Mouse (Mus musculus): ENCODE data around the gene Mndal. TPM values are rescaled to one million over a fixed set of nuclear protein-coding genes. Genes with fewer than 3 reads are reported as not detected.
"Not testable (repeated sequence)": the region's sequence is repeated elsewhere in the genome, so short reads cannot be mapped to it uniquely, and the experiment has no call there.

Mndal gene
- polyA plus RNA-seq, 1 experiment from 2014 or later: 0.78 TPM

DNA sequence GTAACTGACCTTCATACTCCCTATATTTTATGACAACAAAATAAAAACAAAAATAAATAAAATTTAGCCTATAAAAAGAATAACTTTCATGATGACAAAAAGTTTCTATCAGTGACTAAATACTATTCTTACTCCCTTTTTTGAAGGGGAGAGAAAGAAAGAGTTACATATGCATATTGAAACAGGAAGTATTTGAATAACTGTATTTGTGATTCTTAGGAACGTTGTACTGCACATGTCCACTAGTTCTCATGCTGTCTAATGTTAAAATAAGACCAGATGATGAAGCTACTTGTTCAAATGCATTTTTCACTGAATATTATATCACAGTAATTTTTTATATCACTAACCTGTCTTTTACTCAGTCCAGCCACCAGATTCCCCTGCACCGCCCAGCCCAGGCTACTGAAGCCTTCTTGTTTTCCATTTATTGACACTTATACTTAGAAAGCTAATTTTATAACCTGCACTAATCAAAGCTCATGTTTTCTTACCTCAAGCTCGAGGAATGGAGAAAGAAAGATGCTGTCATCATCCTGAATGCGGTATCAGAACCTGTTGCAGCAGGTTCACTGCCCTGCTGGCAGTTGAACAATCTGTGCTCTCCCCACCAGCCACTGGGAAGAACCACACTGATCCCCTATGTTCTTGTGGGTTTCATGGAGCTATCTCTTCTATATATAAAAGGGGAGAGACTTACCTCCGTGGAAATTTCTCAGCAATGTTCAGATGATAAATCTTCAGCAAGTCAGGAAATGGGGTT is 62.9 kb downstream of the Mndal start:
- not testable (repeated sequence) for H3K27me3 ChIP-seq; H3K4me2 ChIP-seq; H3K4me3 ChIP-seq; H3K9ac ChIP-seq; H3K9me3 ChIP-seq; H3K27ac ChIP-seq (replicated peaks); H3K4me1 ChIP-seq (replicated peaks); ATAC-seq (ENCODE audit: low read depth); H3K36me3 ChIP-seq
- 80% methylated on average over 5 of the region's 5 CpGs for WGBS

DNA sequence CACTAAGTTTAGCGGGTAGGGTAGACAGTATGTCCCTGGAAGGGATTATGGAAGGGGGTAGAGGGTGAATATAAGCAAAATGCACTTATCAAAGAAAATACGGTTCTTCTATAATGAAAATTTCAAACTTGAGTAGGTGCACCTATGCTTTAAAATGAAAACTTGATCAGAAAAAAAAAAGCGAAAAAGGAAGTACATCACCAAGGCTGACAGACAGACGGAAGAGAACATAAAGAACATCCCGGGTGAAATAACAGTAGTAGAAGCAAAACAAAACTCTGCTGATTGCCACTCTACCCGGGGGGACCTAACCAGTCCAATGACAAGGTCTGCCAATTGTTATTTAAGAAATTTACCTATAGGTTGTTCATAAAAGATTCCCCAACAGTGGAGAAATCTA is 64.0 kb downstream of the Mndal start:
- not testable (repeated sequence) for H3K9me3 ChIP-seq; H3K4me1 ChIP-seq (replicated peaks); H3K4me2 ChIP-seq; H3K36me3 ChIP-seq; H3K27ac ChIP-seq (replicated peaks); ATAC-seq (ENCODE audit: low read depth); H3K27me3 ChIP-seq; H3K4me3 ChIP-seq; H3K9ac ChIP-seq
- WGBS: 96% methylated on average over 6 of the region's 6 CpGs

DNA sequence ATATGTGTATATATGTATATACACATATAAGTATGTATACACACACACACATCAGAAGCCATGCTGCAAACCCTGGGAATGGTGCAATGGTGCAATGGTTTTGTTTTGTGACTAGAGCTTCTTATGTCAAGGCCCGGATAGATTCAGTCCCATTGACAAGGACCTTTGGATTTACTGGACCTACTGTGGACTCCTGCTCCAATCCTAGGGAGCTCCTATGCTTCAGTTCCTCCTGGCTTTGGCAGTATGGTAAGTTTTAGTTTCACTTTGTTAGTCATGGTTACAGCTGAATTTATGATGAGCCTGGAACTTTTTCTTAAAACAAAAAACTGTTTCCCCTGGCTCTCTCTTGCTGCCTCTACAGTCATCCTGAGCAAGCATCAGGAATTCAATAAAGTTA is 65.2 kb downstream of the Mndal start:
- H3K4me3 ChIP-seq; H3K4me1 ChIP-seq (replicated peaks); H3K4me2 ChIP-seq; H3K9ac ChIP-seq; H3K9me3 ChIP-seq; H3K36me3 ChIP-seq; H3K27ac ChIP-seq (replicated peaks); H3K27me3 ChIP-seq; ATAC-seq (ENCODE audit: low read depth): not testable (repeated sequence)
- 92% methylated on average over 1 of the region's 1 CpGs for WGBS

DNA sequence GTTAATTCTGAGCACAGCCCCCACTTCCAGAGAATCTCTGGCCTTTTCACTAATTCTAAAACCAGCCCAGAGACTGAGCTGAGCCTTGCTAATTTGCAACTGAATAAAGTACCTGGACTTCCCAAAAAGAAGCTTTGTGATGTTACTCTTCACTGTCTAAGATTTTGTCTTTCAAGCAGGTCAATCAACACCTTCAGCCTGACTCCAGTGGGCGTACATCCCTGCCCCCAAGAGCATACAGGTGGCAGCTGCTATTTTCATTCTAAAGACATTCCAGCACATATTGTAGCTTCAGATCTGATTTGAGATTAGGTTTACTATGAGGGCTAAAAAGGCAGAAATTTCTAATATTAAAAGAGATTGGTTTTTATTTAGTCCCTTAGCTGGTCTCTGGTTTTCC is 73.7 kb downstream of the Mndal start:
- not testable (repeated sequence) for H3K27me3 ChIP-seq; H3K27ac ChIP-seq (replicated peaks); ATAC-seq (ENCODE audit: low read depth); H3K9ac ChIP-seq; H3K4me2 ChIP-seq; H3K4me1 ChIP-seq (replicated peaks); H3K9me3 ChIP-seq; H3K4me3 ChIP-seq; H3K36me3 ChIP-seq
- 91% methylated on average over 1 of the region's 1 CpGs for WGBS

DNA sequence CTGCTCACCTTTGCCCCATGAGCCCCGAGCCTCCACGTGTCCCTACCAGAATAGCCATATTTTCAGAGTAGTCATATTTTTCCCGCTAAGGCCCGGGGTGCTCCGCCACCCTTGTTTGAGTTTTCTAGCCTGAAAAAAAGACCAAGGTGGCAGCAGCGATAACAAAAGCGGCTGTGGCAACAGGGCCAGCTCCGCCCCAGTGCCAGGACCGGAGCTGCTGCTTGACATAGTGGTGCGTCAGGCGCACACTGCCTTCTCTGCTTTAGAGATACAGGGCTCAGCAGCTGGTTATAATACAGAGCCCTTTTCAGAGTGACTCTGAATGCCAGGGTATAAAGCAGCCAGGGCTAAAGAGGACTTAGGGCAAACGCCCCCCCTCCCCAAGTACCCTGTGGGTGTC is 75.8 kb downstream of the Mndal start:
- Histone ChIP-seq H3K27me3 (no peaks in the 10 kb centered on the region), H3K9ac (no peak overlapping the region), H3K4me3 (no peak overlapping the region), H3K4me2 (no peak overlapping the region), H3K36me3 (no peaks in the 10 kb centered on the region), H3K9me3 (no peaks in the 10 kb centered on the region), H3K4me1 (replicated peaks) (no peaks in the 10 kb centered on the region), H3K27ac (replicated peaks) (no peak overlapping the region)
- ATAC-seq (ENCODE audit: low read depth): no peak
- 88% methylated on average over 12 of the region's 12 CpGs for WGBS

DNA sequence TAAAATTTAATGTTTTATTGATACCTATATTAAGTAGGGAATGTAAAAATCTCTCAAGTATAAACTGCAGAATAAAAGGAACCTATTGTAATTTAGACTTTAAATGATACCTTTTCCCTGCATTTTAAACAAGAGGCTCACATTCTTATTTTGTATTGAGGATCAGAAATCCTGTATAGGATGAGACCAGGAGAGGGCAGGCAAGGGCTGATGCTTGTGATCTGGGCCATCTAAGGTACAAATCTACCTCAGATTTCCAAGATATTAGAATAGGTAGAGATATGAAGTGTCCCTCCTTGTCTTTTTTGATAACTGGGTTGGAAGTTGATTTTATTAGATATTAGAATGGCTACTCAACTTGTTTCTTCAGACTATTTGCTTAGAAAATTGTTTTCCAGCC is 88.6 kb downstream of the Mndal start:
- H3K4me2 ChIP-seq; H3K4me3 ChIP-seq; H3K27ac ChIP-seq (replicated peaks); H3K36me3 ChIP-seq; H3K27me3 ChIP-seq; ATAC-seq (ENCODE audit: low read depth); H3K9ac ChIP-seq; H3K4me1 ChIP-seq (replicated peaks); H3K9me3 ChIP-seq: not testable (repeated sequence)

DNA sequence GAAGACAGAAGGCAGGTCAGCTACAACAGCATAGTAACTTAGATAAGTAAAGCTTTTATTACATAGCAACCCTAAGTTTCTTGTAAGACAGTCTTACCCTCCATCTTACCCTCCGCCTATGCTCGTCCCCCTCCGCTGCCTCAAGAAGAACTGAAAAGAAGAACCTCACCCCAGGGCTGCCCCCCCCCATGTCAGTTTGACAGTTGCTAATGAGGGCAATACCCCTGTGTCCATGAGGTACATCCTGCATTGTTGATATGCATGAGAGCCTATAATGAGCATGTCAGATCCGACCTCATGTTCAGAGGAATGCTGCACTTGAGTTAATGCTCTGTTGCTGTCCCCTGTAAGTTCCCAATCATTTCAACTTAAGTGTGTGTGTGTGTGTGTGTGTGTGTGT is 89.4 kb downstream of the Mndal start:
- H3K4me3 ChIP-seq; ATAC-seq (ENCODE audit: low read depth); H3K4me1 ChIP-seq (replicated peaks); H3K9me3 ChIP-seq; H3K9ac ChIP-seq; H3K4me2 ChIP-seq; H3K27me3 ChIP-seq; H3K27ac ChIP-seq (replicated peaks); H3K36me3 ChIP-seq: not testable (repeated sequence)
- WGBS: 50% methylated on average over 4 of the region's 4 CpGs

DNA sequence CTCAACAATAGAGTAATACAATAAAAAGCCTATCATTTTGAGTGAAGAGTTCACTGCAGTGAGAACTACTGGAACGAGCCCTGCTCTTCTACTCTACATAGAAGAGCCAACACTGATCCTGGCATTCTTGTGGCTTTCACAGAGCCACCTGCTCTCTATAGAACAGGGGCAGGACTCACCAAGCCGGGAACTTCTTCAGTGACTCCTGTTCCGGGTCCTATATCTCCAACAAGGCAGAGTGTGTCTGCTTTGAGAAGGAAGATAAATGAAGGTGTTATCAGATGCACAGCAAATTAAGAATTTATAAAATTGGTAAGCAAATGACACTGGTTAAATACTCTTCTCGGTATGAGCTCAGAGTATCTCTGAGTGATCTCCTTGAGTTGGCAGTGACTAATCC is 96.1 kb downstream of the Mndal start:
- not testable (repeated sequence) for H3K4me2 ChIP-seq; H3K9ac ChIP-seq; ATAC-seq (ENCODE audit: low read depth); H3K4me1 ChIP-seq (replicated peaks); H3K27ac ChIP-seq (replicated peaks); H3K4me3 ChIP-seq; H3K9me3 ChIP-seq; H3K36me3 ChIP-seq; H3K27me3 ChIP-seq
- WGBS: 87% methylated on average over 4 of the region's 4 CpGs

DNA sequence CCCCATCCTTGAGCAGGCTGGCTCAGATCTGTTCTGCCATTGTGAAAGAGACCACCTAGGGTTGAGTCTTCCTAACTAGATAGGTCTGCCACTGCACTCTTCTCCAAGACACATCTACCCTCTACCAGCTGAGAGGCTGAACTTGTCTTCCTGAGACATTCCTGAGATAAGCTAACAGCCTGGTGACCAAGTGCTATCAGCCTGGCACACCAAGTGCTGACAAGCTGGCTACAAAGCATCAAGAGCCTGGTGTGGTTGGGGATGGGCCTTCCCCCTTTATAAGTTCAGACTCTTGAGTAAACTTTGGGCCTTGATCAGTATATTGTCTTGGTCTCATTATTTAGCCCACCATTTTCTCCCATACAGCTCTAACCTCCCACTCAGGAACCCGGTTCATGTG is 97.5 kb downstream of the Mndal start:
- Histone ChIP-seq H3K4me1 (replicated peaks) (no peaks in the 10 kb centered on the region), H3K27ac (replicated peaks) (no peak overlapping the region), H3K27me3 (no peaks in the 10 kb centered on the region), H3K4me2 (no peak overlapping the region), H3K9me3 (no peaks in the 10 kb centered on the region), H3K4me3 (no peak overlapping the region), H3K9ac (no peak overlapping the region), H3K36me3 (no peaks in the 10 kb centered on the region)
- ATAC-seq (ENCODE audit: low read depth): no peak
- WGBS: 79% methylated on average over 1 of the region's 1 CpGs

DNA sequence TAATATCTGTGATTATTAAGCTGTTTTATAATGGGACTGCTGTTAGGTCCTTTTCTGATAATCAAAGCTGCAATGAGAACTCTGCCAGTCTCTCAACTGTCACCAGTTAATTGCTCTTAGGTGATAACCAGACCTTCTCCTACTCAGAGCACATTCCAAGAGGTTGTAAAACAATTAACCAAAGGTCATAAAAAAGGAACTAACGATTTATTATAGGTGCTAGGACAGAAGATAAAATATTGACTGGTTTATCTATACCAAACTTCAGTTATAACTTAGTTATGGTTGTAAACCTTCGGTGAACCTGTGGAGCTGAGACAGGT is 120.8 kb downstream of the Mndal start:
- H3K27me3 ChIP-seq; H3K27ac ChIP-seq (replicated peaks); ATAC-seq (ENCODE audit: low read depth); H3K9me3 ChIP-seq; H3K4me1 ChIP-seq (replicated peaks); H3K4me3 ChIP-seq; H3K36me3 ChIP-seq; H3K4me2 ChIP-seq; H3K9ac ChIP-seq: not testable (repeated sequence)
- 9% methylated on average over 2 of the region's 2 CpGs for WGBS

DNA sequence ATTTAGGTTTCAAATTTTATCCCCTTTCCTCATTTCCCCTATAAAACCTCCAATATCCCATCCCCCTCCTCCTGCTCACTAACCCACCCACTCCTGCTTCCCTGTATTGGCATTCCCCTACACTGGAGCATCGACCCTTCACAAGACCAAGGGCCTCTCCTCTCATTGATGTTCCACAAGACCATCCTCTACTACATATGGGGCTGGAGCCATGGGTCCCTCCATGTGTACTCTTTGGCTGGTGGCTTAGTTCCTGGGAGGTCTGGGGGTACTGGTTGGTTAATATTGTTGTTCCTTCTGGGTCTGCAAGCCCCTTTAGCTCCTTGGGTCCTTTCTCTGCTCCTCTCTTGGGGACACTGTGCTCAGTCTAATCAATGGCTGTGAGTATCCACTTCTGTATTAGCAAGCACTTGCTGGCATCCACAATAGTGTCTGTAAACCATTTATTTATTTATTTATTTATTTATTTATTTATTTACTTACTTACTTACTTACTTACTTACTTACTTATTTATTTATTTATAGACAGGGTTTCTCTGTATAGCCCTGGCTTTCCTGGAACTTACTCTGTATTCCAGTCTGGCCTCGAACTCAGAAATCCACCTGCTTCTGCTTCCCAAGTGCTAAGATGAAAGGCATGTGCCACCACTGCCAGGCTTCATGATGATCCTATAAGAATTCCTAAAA is 121.4 kb downstream of the Mndal start:
- H3K9me3 ChIP-seq; H3K4me3 ChIP-seq; H3K36me3 ChIP-seq; H3K4me1 ChIP-seq (replicated peaks); H3K9ac ChIP-seq; H3K4me2 ChIP-seq; H3K27me3 ChIP-seq; H3K27ac ChIP-seq (replicated peaks); ATAC-seq (ENCODE audit: low read depth): not testable (repeated sequence)
- 67% methylated on average over 2 of the region's 2 CpGs for whole genome bisulfite sequencing

DNA sequence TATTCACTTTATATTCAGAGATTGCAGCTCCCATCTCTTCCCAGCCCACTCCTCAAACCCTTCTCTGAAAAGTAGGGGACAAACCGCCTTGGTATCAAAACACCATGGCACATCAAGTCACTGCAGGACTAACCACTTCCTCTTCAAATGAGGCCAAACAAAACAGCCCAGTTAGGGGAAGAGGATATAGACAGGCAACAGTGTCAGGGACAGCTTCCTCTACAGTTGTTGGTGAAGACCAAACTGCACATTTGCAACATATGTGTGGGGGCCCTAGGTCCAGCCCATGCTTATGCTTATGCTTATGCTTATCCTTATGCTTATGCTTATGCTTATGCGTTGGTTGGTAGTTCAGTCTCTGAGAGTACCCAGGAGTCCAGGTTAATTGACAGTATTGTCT is 133.0 kb downstream of the Mndal start:
- H3K9ac ChIP-seq; H3K36me3 ChIP-seq; H3K9me3 ChIP-seq; H3K27ac ChIP-seq (replicated peaks); H3K4me2 ChIP-seq; H3K27me3 ChIP-seq; ATAC-seq (ENCODE audit: low read depth); H3K4me3 ChIP-seq; H3K4me1 ChIP-seq (replicated peaks): not testable (repeated sequence)
- WGBS: 91% methylated on average over 2 of the region's 2 CpGs

DNA sequence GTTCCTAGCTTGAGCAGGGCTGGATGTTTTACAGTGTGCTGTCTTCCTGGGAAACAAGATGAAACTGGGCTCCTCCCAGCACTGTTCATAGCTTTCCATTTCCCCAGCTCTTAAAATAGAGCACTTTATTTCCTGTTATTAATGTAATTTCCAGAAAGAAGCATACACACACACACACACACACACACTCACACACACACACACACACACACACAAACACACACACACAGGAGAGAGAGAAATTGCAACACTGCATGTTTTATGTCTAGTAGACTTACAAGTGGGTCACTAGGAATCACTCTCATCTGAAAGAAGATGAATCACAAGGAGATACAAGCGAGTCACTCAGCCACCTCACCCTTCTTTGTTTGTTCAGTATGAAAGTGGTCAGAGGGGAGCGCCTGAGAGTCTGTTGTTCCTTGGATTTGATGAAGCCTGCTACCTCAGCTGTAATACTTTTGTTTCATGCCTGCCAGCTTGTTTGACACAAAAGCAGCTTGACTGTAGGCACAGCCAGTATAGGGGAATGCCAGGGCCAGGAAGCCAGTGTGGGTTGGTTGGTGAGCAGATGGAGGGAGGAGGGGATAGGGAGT is 139.5 kb downstream of the Mndal start:
- H3K27ac ChIP-seq (replicated peaks); H3K9me3 ChIP-seq; H3K9ac ChIP-seq; H3K27me3 ChIP-seq; H3K4me2 ChIP-seq; H3K4me3 ChIP-seq; ATAC-seq (ENCODE audit: low read depth); H3K36me3 ChIP-seq; H3K4me1 ChIP-seq (replicated peaks): not testable (repeated sequence)
- WGBS: 78% methylated on average over 2 of the region's 2 CpGs
